Mouse (Mus musculus) c-Kit-positive CD71-positive TER-119-positive erythroid progenitor cells, embryonic 14.5 days (primary cell): ENCODE measurements around the gene Tbl2.
A peak's percentile ranks its signal among the peaks of the same experiment; 100 is the strongest.

Experiments
- DNase-seq: peaks from one replicate; pipeline ENCODE4 v3.0.0-alpha.2; 2013; ENCODE audit warnings: low spot score

Gene Tbl2

DNA sequence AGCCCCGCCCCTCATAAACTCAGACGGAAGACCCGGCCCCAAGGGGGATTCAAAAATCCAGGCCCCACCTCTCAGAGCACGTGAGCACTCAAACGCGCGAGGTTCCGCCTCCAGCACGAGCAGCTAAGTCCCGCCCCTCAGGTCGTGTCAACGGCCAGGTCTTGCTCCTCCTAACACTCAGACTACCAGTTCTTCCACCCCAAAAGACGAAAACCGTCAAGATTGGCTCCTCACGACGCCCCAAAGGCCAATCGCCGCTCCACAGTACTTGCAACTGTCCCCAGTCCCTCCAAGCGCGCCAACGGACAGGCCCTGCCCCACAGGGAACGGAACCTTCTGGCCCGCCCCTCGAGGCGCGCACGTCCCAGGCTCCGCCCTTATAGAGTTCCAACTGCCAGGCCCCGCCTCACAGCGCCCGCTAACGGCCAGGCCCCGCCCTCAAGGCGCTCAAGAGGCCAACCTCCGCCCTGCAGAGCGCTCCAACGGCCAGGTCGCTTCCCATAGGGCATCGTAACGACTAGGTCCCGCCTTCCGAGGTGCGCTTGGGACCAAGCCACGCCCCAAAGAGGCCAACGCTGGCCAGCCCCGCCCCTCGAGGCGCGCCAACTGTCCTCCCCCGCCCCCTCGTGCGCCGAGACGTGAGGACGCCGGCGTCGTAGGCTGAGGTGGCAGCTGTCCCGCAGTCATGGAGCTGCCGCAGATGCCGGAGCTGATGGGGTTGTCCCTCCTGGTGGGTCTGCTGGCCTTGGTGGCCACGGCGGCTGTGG is at the start of gene Tbl2:
Tbl2 (plus strand) TSS at position 605 of the 767 bp plus-strand sequence.
- peak; percentile 99 for DNase-seq

DNA sequence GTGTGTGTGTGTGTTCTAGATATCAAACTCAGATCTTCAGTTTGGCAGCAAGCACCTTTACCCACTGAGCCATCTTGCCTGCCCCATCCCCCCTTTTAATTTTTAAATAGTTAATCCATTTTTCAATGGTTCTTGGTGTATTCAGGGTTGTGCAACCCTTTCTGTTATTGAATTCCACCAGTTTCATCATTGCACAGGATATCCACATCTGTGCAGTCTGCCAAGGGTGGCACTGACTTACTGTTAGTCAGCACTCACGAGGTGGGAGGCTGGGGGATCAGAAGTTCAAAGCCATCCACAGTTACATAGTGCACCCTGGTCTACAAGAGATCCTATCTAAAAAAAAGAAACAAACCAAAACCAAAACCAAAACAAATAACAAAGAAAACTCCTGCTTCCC is 48.5 kb upstream of the Tbl2 start:
- DNase-seq = no peak

DNA sequence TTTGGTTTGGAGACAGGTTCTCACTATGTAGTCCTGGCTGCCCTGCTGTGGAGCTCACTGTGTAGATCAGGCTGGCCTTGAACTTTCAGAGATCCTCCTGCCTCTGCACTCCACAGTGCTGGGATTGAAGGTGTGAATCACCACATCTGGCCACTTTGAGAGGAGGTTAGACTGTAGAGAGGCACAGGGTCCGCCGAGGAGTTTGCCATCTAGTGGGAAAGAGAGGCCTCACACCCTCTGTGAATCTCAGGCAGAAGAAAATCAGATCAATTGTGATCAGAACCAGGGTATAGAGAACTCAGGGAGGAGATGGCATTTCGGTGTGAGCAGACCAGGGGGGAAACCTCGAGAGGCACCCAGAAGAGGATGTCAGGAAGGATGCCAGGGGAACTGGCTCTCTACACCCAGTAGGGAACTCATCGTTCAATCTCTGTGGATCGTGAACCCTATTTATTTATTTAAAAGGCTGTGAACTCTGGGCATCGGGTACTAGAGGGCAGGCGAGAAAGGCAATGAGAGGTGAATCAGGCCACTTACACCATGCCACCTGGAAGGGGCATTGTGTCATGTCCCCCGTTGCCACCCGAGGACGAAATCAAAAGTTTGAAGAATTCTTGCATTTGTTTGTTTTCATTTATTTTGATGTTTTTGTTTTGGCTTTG is 45.3 kb upstream of the Tbl2 start:
- DNase-seq = no peak

DNA sequence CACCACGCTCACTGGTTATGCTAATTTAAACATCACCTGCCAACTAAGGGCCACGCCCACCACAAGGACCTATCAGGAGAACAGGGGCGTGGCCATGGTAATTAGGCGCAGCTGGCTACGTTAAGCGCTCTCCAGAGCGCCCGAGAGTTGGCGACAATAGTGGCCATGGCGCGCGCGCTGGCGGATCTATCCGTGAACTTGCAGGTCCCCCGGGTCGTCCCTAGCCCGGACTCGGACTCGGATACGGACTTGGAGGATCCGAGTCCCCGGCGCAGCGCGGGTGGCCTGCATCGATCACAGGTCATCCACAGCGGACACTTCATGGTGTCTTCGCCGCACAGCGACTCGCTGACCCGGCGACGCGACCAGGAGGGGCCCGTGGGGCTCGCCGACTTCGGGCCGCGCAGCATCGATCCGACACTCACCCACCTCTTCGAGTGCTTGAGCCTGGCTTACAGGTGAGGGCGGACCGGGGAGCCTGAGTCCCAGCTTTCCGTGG is 42.6 kb upstream of the Tbl2 start:
- DNase-seq = peak; percentile 73

DNA sequence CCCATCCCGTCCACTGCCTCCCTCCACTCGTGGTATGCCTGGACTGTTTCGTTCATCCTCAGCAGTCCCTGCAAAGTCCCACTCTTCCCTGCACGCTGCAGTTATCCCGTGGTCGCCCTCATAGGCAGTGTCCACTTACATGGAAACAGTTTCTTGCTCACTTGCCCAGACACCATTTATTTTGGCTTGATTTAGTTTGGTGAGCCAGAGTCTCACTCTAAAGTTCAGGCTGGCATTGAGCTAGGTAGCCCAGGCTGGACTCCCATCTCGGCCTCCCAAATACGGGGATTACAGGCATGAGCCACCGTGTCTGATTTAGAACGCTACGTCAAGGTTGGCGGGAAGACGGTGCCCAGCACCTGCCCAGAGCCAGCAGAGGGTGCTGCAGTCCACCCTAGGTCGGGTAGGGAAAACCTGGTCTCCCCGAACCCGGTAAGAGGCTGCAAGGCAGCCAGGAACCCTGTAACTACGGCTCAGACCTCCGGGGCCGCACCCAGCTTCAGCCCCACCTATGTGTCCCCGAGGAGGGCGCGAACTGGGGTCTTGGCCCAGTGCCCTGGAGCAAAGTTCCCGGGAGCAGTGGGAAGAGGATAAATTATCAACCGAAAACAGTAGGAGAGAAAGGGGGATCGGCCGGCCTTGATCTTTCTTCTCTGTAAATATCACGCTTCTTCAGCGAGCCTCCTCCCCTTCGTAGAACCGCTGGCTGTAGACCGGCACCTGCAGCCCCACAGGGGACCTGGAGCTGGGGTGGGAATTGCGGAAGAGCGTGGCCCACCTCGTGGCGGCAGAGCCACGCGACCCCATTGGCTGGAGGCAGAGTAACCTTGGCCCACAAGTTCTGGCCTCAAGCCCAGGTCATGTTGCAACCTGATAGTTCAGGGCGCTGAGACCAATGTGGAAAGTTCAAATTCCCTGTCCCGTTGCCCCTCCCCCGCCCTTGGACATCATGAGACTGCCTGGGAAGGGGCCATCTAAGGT is 41.6 kb upstream of the Tbl2 start:
- DNase-seq = no peak

DNA sequence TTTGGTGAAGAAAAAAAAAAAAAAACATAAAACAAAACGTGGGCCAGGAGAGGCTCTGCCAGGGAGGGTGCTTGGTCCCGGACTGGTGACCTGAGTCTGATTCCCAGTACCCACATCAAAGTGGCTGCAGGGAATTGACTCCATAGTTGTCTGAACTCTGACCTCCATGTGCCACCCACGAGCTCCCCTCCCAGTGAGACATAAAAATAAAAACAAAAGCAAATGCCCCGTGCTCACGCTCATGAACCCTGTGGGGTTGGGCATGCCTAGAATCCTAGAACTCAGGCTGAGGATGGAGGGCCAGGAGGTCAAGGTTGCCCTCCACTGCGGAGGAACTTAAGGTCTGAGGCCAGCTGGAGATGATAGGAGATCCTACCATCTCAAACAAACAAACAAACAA is 40.4 kb upstream of the Tbl2 start:
- no peak for DNase-seq

DNA sequence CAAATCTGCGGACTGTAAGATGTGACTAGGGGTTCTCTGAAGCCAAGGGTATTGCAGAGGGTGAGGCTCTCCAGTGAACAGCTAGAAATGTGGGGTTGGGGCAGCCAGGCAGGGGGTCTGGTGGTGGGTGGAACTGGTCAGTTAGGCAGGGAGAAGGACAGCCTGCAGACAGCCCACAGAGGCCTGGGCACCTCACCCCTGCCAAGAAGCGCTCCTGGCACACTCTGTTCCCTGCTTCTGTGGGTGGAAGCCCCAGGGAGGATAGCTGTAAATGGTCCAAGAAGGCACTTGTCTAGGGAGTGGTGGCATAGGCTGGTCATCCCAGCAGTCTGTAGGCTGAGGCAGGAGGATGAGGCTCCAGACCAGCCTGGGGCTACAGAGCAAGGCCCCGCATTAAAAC is 40.0 kb upstream of the Tbl2 start:
- no peak for DNase-seq

DNA sequence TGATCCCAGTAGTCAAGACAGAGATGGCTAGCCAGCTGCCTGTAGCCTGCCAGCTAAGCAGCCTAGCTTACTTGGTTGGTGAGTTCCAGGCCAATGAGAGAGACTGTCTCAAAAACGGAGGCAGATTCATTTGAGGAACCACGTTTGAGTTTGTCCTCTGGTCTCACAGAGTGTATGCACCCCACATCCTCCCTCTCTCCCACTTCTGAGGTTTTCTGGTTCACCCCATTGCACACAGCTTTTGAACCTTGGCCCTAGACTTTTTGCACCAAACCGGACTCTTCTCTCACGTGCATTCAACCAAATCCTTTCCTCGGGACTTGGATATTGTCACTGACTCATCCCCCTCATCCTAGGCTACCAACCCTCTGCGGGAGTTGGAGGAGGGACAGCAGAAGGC is 39.5 kb upstream of the Tbl2 start:
- no peak for DNase-seq

DNA sequence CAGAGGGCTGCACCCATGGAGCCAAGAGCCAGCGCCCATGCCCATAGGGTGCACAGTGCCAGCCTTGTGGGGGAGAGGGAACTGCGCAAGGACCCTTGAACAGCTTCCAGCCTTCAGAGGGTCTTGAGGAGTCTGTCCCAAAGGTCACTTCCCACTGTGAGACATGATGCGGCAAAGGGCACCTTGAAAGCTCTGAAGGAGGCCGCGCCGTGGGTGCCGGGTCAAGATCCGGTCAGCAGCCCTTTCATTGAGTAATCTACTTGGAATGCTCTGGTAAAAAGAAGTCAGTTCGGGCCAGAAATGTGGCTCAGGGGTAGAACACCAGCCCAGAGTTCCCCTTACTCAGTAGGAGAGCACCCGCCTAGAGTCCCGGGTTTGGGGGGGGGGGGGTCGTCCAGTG is 35.7 kb upstream of the Tbl2 start:
- no peak for DNase-seq

DNA sequence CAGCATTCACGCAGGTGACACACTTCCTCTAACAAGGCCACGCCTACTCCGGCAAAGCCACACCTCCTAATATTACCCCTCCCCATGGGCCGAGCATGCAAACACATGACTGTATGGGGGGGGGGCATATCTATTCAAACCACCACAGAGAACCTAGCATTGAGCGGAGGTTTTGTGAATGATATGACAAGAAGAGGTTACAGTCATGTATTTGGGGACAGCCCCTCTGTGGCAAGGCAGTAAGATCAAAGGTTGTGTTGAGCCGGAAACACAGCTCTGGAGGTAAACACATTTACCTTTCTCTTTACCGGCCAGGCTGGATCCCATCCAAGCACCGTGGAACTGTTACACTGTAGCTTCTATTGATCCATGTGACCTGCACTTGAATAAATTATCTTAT is 34.2 kb upstream of the Tbl2 start:
- no peak for DNase-seq

DNA sequence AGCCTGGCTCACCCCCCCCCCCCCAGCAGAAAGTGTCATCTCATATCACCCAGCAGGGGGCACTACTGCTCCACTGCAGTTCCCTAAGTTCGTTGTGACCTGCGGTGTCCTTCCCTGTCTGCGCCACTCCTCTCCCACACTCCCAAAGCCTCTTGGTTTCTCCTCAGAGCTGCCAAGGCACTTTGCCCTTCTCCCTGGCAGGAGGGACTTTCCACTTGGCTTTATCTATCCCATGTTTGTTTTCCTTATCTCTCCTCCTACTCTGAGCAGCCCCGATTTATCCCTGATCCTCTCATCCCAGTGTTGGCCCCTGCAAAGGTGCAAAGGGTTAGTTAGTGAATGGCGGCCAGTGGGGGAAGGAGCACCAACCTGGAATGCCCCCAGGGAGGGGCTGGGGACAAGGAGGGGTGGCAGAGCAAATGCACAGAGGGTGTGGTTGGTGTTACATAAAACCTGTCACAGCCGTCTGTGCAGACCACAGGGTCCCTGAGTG is 30.8 kb upstream of the Tbl2 start:
- DNase-seq = peak; percentile 53

DNA sequence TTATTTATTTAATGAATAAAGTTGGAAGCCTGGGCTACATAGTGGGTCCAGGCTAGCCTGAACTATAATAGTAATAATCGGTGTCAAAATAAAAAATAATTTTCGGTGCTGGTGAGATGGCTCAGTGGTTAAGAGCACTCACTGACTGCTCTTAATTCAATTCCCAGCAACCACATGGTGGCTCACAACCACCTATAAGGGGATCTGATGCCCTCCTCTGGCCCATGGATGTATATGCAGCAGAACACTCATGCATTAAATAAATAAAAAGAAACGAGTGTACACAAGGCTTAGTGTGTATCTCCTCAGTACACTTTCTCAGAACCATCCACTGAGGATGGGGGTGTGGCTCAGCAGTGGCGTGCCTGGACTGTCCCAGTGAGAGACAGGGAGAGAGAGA is 28.7 kb upstream of the Tbl2 start:
- DNase-seq = no peak

DNA sequence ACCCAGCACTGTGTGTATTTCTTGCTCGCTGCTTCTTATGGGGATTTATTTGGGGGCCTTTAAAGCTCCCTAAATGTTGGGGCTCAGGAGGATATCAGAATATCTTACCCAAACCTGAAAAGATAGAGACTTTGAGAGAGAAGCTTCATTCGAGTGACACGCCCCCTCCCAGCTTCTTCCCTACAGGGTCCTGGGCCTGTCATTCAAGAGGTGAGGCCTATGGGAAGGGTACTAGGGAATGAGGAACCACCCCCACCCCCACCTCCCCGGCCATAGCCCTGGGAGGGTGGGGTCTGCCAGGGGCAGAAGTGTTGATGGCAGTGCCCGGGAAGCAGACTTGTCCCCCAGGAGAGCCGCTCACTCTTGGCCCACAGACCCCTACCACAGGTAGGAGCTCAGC is 23.3 kb upstream of the Tbl2 start:
- no peak for DNase-seq

DNA sequence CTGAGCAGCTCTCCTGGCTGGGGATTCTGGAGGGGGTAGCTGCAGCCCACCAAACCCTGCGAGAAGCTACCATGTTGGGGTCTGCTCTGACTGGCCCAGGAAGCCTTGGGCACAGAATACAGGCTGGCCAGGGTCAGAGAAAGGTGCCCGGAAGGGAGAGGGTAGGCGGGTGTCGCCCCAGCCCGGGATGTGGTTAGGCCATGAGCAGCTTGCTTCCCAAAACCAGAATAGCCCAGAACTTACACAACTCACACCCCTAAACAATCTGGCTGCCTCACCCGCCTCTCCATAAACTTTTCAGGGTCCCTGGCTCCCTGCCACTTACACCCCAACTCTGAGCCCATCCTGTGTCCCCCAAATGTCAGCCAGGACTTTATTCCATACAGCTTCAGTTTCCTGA is 21.8 kb upstream of the Tbl2 start:
- DNase-seq = no peak

DNA sequence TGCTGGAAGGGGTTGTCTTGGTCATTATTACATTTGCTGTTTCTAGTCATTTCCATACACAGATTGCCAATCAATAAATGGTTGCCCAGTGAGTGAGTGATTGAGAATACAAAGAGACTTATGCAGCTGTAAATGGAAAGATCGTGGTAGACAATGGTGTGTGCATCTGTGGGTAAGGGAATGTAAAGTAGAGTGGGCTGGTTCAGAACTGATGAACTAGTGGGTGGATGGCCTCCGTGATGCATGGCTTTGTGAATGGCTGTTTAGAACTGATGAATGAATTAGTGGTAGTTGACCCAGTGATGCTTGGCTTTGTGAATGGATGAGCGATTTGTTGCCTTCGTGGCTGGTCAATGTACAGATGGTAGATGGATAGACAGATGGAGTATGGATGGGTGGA is 19.7 kb upstream of the Tbl2 start:
- no peak for DNase-seq

DNA sequence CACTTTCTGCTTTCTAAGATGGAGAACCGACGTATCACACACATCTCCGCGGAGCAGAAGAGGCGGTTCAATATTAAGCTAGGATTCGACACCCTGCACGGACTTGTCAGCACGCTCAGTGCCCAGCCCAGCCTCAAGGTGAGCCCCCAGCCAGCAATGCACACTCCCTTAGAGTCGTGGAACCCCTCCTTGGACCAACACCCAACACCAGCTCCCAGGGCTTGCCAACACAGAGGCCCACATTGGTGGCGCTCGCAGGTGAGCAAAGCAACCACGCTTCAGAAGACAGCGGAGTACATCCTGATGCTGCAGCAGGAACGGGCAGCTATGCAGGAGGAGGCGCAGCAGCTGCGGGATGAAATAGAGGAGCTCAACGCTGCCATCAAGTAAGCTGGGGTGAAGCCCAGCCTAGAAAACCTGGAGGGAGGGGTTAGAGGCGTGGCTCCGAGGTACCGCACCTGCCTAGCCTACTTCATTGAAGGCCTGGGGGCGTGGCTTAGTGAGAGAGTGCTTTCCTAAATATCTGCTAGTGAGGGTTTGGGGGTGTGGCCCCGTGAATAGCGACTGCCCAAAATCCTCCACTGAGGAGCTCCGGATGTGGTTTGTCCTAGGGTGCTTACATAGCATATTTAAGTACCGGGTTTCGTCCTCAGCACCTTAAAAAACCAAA is 15.6 kb upstream of the Tbl2 start:
- peak; percentile 60 for DNase-seq

DNA sequence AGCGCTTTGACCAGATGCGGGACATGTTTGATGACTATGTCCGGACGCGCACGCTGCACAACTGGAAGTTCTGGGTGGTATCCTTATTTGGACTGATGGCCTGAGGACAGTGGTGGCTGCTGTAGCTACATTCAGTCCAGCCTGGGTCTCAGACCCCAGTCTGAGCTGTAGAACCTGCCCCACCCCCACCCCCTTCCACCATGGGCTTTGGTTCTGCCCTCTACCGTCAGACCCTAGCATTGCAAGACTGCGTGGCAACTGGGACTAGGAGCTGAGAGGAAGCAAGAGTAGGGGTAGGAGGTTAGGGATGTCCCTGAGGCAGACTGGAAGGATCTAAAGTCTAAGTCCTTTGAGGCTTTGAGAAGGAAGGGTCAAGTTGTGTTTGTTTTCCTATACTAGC is 14.9 kb upstream of the Tbl2 start:
- no peak for DNase-seq

DNA sequence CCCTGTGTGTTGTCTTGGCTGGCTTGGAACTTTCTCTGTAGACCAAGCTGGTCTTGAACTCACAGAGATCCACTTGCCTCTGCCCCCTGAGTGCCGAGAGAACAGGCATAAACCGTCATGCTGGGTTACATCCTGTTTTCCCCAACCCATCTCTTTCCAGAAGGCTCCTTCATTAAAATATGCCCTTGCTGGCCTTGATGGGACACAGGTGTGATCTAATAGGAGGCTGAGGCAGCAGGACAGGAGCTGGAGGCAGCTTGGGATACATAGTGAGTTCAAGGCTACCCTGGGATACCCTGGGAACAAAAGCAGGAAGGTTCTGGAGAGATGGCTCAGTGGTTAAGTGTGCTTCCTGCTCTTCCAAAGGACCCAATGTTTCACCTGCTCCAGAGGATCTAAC is 9.6 kb upstream of the Tbl2 start:
- DNase-seq = no peak

DNA sequence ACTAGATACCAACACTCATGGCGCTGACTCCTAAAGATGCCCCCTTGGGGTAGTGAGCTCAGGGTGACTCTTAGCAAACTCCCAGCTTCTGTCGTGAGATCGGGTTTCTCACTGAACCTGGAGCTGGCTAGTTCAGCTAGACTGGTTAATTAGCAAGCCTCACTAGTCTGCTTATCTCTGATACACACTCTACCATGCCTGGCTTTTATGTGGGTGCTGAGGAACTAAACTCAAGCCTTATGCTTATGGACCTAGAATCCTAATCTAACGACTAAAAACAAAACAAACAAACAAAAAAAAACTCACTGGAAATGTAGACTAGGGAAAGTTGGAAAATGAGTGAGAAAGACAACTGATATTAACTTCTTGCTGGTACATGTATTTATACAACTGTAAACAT is 5.0 kb upstream of the Tbl2 start:
- no peak for DNase-seq

DNA sequence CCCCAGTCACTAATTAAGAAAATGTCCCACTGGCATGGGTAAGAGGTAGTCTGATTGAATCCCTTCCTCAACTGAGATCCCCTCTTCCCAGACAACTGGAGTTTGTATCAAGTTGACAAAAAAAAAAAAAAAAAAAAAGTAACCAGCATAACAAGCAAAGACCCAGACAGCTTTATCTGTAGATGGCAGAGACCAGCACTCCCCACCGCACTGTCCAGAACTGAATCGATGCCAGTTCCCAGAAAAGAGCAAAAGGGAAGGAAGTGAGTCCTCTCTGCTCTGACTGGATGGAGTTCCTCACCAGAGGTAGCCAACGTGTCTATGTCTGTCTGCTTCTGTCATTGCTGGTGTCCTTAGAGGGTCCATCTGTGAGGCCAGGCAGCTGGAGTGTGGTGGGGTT is 3.9 kb upstream of the Tbl2 start:
- DNase-seq = no peak

DNA sequence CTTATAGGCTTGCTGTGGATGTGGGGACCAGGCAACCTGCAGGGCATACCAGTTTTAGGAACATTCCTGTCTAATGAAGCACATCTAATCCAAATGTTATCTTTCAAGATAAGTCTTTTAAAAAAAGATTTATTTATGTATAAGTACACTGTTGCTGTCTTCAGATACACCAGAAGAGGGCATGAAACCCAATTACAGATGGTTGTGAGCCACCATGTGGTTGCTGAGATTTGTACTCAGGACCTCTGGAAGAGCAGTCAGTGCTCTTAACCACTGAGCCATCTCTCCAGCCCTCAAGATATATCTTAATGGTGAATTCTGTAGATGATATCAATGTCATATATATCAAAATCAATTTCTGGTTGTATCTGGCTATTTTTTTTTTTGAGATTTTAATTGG is 3.5 kb upstream of the Tbl2 start:
- no peak for DNase-seq

DNA sequence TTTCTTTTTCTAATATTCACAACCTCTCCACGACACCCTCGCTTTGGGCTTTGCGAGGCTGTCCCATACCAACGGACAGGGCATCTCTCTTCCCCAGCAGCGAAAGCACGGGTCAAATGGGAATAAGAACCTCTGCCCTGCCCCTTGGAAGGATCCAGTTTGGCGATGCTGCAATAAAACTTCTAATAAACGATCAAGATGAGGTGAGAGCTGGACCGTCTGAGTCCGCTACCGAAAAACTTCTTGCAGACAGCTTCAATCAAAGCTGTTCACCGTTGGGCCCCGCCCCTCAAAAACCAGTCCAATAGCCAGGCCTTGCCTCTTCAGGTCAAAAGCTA is 773 bp upstream of the Tbl2 start:
- no peak for DNase-seq
